Mouse (Mus musculus) hindbrain, embryonic 16.5 days (tissue): ENCODE results near the gene Myl12a. TPM values are rescaled to one million over a fixed set of nuclear protein-coding genes. Genes with fewer than 3 reads are reported as not detected.

Experiments
- ATAC-seq: fragments of 200-750 bp; cut with Nextera tagmentation; 2 replicates; pipeline ENCODE4 v1.8.0; 2017; ENCODE audit warnings: moderate TSS enrichment, moderate library complexity
- H3K27ac ChIP-seq: fragments of 300-500 bp; sonication (generic); 2 replicates; pipeline ENCODE4 v1.5.1; 2014; ENCODE audit warnings: low read depth, mild to moderate bottlenecking, control low read depth, low read length, moderate library complexity
- H3K27me3 ChIP-seq: fragments of 300-500 bp; sonication (generic); replicated peaks from 2 replicates; pipeline ENCODE4 v1.6.1; 2014; ENCODE audit warnings: low read length; ENCODE audit not compliant: control insufficient read depth, insufficient read depth
- H3K36me3 ChIP-seq: fragments of 300-500 bp; sonication (generic); 2 replicates; pipeline ENCODE4 v1.6.1; 2014; ENCODE audit warnings: mild to moderate bottlenecking, low read length, moderate library complexity, mixed read lengths; ENCODE audit not compliant: control insufficient read depth, insufficient read depth
- H3K4me1 ChIP-seq: fragments of 300-500 bp; sonication (generic); 2 replicates; pipeline ENCODE4 v1.6.1; 2014; ENCODE audit warnings: low read depth, low read length; ENCODE audit not compliant: control insufficient read depth, insufficient read depth
- H3K4me2 ChIP-seq: fragments of 300-500 bp; sonication (generic); 2 replicates; pipeline ENCODE4 v1.6.1; 2014; ENCODE audit warnings: mild to moderate bottlenecking, low read length, control low read depth, moderate library complexity
- H3K4me3 ChIP-seq: fragments of 300-500 bp; sonication (generic); 2 replicates; pipeline ENCODE4 v1.5.1; 2014; ENCODE audit warnings: mild to moderate bottlenecking, low read length, control low read depth, moderate library complexity
- H3K9ac ChIP-seq: fragments of 300-500 bp; sonication (generic); 2 replicates; pipeline ENCODE4 v1.6.1; 2014; ENCODE audit warnings: low read depth, mild to moderate bottlenecking, control low read depth, low read length, moderate library complexity
- H3K9me3 ChIP-seq: fragments of 300-500 bp; sonication (generic); 2 replicates; pipeline ENCODE4 v1.6.1; 2014; ENCODE audit warnings: mild to moderate bottlenecking, low read length, moderate library complexity; ENCODE audit not compliant: control insufficient read depth
- WGBS: fragments of 180-500 bp; shearing (Covaris S2); extraction: QIAGEN DNeasy Blood & Tissue Kit; methylation state at CpG from one replicate; pipeline ENCODE4 v1.1.7; 2014; 5-methylcytosine and 5-hydroxymethylcytosine counted together
- polyA plus RNA-seq: library from polyadenylated mRNA; unstranded; fragments of >200 nt; fragmentation: Nextera tagmentation; extraction: Ambion mirVana; gene quantifications from 2 replicates; pipeline ENCODE4 v1.2.1, GENCODE M21; 2015

Gene Myl12a
- polyA plus RNA-seq, 1 experiment from 2014 or later, result 106 TPM

GRCm38 (mm10) chr17:71003721-71004120 lies 1.0 kb upstream of the Myl12a start:
- H3K27me3 ChIP-seq, result no peaks in the 10 kb centered on the region
- no peaks in the 10 kb centered on the region for H3K36me3 ChIP-seq
- no peak overlapping the region for H3K27ac ChIP-seq
- H3K4me2 ChIP-seq, result no peak overlapping the region
- H3K9ac ChIP-seq, result no peak overlapping the region
- ATAC-seq, result no peak
- H3K9me3 ChIP-seq, result no peaks in the 10 kb centered on the region
- 93% methylated on average over 2 of the region's 2 CpGs for WGBS
- H3K4me1 ChIP-seq, result peaks cover 11% of the 10 kb centered on the region
- no peak overlapping the region for H3K4me3 ChIP-seq

GRCm38 (mm10) chr17:71003112-71003511 lies 434 bp upstream of the Myl12a start:
- H3K27ac ChIP-seq, result no peak overlapping the region
- peak overlapping the region; percentile 88 for H3K4me2 ChIP-seq
- no peaks in the 10 kb centered on the region for H3K36me3 ChIP-seq
- peaks cover 11% of the 10 kb centered on the region for H3K4me1 ChIP-seq
- peak overlapping the region; percentile 80 for H3K9ac ChIP-seq
- H3K4me3 ChIP-seq, result peak overlapping the region; percentile 76
- ATAC-seq, result no peak
- H3K27me3 ChIP-seq, result no peaks in the 10 kb centered on the region
- H3K9me3 ChIP-seq, result no peaks in the 10 kb centered on the region
- 69% methylated on average over 4 of the region's 4 CpGs for WGBS

- peak; percentile 97 for ATAC-seq
- Histone ChIP-seq H3K4me1 (peaks cover 11% of the 10 kb centered on the region), H3K36me3 (no peaks in the 10 kb centered on the region), H3K9ac (peak within 1 kb of the TSS; percentile 80), H3K27me3 (no peaks in the 10 kb centered on the region), H3K4me2 (peak within 1 kb of the TSS; percentile 88), H3K9me3 (no peaks in the 10 kb centered on the region), H3K27ac (peak within 1 kb of the TSS; percentile 93), H3K4me3 (peak within 1 kb of the TSS; percentile 76)
- under 1% methylated on average over 63 of the region's 65 CpGs for WGBS
Measured at GRCm38 (mm10) chr17:71002081-71002743, 466 bp downstream of the Myl12a start, which contains the start of gene Myom1. TSS of gene Myom1 (plus strand) at chr17:71002633.

- H3K27me3 ChIP-seq, result no peaks in the 10 kb centered on the region
- H3K4me1 ChIP-seq, result peaks cover 11% of the 10 kb centered on the region
- peak; percentile 71 for ATAC-seq
- under 1% methylated on average over 29 of the region's 43 CpGs for WGBS
- peak overlapping the region; percentile 93 for H3K27ac ChIP-seq
- peak overlapping the region; percentile 88 for H3K4me2 ChIP-seq
- peak overlapping the region; percentile 80 for H3K9ac ChIP-seq
- no peaks in the 10 kb centered on the region for H3K9me3 ChIP-seq
- peak overlapping the region; percentile 76 for H3K4me3 ChIP-seq
- H3K36me3 ChIP-seq, result no peaks in the 10 kb centered on the region
Measured at GRCm38 (mm10) chr17:71001699-71002080, 988 bp downstream of the Myl12a start.

- WGBS, result 13% methylated on average over 6 of the region's 6 CpGs
- H3K9me3 ChIP-seq, result no peaks in the 10 kb centered on the region
- no peak overlapping the region; the same call in 1 of the 2 replicates for H3K9ac ChIP-seq
- peak overlapping the region; percentile 88 for H3K4me2 ChIP-seq
- peak overlapping the region; percentile 76 for H3K4me3 ChIP-seq
- no peaks in the 10 kb centered on the region for H3K27me3 ChIP-seq
- no peak for ATAC-seq
- peaks cover 11% of the 10 kb centered on the region for H3K4me1 ChIP-seq
- no peak overlapping the region; the same call in 1 of the 2 replicates for H3K27ac ChIP-seq
- H3K36me3 ChIP-seq, result no peaks in the 10 kb centered on the region
Measured at GRCm38 (mm10) chr17:71001067-71001466, 1.6 kb downstream of the Myl12a start.

GRCm38 (mm10) chr17:71000255-71000654 lies 2.4 kb downstream of the Myl12a start:
- no peak overlapping the region for H3K9ac ChIP-seq

GRCm38 (mm10) chr17:70999187-70999586 lies 3.5 kb downstream of the Myl12a start:
- H3K27me3 ChIP-seq, result no peaks in the 10 kb centered on the region
- peaks cover 2% of the 10 kb centered on the region; the same call in 1 of the 2 replicates for H3K36me3 ChIP-seq
- H3K4me1 ChIP-seq, result peaks cover 11% of the 10 kb centered on the region
- 75% methylated on average over 5 of the region's 5 CpGs for WGBS
- no peak overlapping the region for H3K27ac ChIP-seq
- H3K4me3 ChIP-seq, result no peak overlapping the region
- H3K4me2 ChIP-seq, result no peak overlapping the region
- no peak for ATAC-seq
- no peak overlapping the region for H3K9ac ChIP-seq
- no peaks in the 10 kb centered on the region for H3K9me3 ChIP-seq

More at GRCm38 (mm10) chr17:71000255-71000654, 2.4 kb downstream of the Myl12a start:
- Histone ChIP-seq H3K36me3 (peaks cover 2% of the 10 kb centered on the region; the same call in 1 of the 2 replicates), H3K4me3 (no peak overlapping the region), H3K4me2 (peak overlapping the region; percentile 19; the same call in 1 of the 2 replicates), H3K9me3 (no peaks in the 10 kb centered on the region), H3K27me3 (no peaks in the 10 kb centered on the region), H3K4me1 (peaks cover 11% of the 10 kb centered on the region), H3K27ac (no peak overlapping the region)
- WGBS, result 87% methylated on average over 2 of the region's 2 CpGs
- no peak for ATAC-seq

GRCm38 (mm10) chr17:70998400-70998975 lies 4.2 kb downstream of the Myl12a start:
- no peak for ATAC-seq
- no peaks in the 10 kb centered on the region for H3K9me3 ChIP-seq
- no peak overlapping the region for H3K9ac ChIP-seq
- peaks cover 4% of the 10 kb centered on the region; the same call in 1 of the 2 replicates for H3K36me3 ChIP-seq
- H3K4me3 ChIP-seq, result no peak overlapping the region
- peaks cover 11% of the 10 kb centered on the region for H3K4me1 ChIP-seq
- no peak overlapping the region for H3K27ac ChIP-seq
- no peak overlapping the region for H3K4me2 ChIP-seq
- WGBS, result 86% methylated on average over 9 of the region's 9 CpGs
- no peaks in the 10 kb centered on the region for H3K27me3 ChIP-seq

- Histone ChIP-seq H3K4me3 (no peak overlapping the region), H3K9me3 (no peaks in the 10 kb centered on the region), H3K27me3 (no peaks in the 10 kb centered on the region), H3K4me2 (no peak overlapping the region), H3K27ac (no peak overlapping the region), H3K36me3 (peaks cover 5% of the 10 kb centered on the region; the same call in 1 of the 2 replicates), H3K9ac (no peak overlapping the region), H3K4me1 (peaks cover 8% of the 10 kb centered on the region)
- 89% methylated on average over 6 of the region's 6 CpGs for WGBS
- ATAC-seq, result no peak
Measured at GRCm38 (mm10) chr17:70997836-70998235, 4.8 kb downstream of the Myl12a start.
